ENCODE assay signal across 28 mouse cellular contexts in the genomic region with DNA sequence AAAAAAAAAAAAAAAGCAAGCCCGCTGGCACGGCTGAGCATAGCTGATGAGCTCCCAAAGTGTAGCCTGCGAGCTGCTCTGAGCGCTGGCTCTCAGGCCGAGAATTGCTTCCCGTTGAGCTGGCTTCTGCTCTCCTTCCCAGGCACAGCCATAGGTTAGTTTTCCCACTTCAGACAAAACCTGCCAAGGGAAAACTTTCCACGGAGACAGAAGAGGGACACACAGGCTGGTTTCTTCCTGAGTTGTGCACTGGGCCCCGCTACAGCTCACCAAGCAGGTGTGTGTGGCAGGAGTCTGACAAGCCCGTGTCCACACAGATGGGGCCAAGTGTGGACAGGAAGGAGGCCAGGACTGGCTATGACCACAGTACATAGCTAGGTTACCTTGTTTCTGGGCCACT. TPM values are rescaled to one million over a fixed set of nuclear protein-coding genes. Genes with fewer than 3 reads are reported as not detected.
DNase-seq lines count a peak whose midpoint lies in the region; ATAC-seq lines count a peak whose summit lies in the region.
"Had no signal": no experiment of that assay in that cellular context is flagged by ENCODE, and none has a peak within 500 bp of the region (broad histone marks: within the 10 kb centered on the region; RNA-seq: fewer than 3 reads in every experiment).

No protein-coding gene starts in this region.

- WGBS in hindbrain, embryonic 11.5 days, result 80% methylated on average over 9 of the region's 9 CpGs
- 68% methylated on average over 9 of the region's 9 CpGs for WGBS in hindbrain, embryonic 13.5 days
- WGBS in midbrain, embryonic 13.5 days, result 79% methylated on average over 9 of the region's 9 CpGs
- 65% methylated on average over 9 of the region's 9 CpGs for WGBS in midbrain, embryonic 15.5 days

- H3K27ac ChIP-seq in hindbrain, embryonic 11.5 days (ENCODE audit: low read depth, low read length), result peak overlapping the region; percentile 17; the same call in 1 of the 2 replicates
- no peak overlapping the region for H3K27ac ChIP-seq in hindbrain, embryonic 13.5 days
- peak overlapping the region; percentile 56 for H3K27ac ChIP-seq in midbrain, embryonic 13.5 days
- H3K27ac ChIP-seq in midbrain, embryonic 15.5 days, result no peak overlapping the region
- H3K27ac ChIP-seq: embryonic facial prominence, embryonic 12.5 days; forebrain, embryonic 10.5 days; forebrain, embryonic 15.5 days; lung, embryonic 15.5 days had no signal

- H3K36me3 ChIP-seq in hindbrain, embryonic 11.5 days (ENCODE audit: control insufficient read depth, insufficient read depth, low read length), result peaks cover 9% of the 10 kb centered on the region; the same call in 1 of the 2 replicates
- peaks cover 49% of the 10 kb centered on the region for H3K36me3 ChIP-seq in hindbrain, embryonic 13.5 days
- H3K36me3 ChIP-seq in midbrain, embryonic 13.5 days, result peaks cover 40% of the 10 kb centered on the region
- H3K36me3 ChIP-seq in midbrain, embryonic 15.5 days (replicated peaks), result peaks cover 19% of the 10 kb centered on the region; the same call in 1 of the 2 replicates

- no peak for ATAC-seq in hindbrain, embryonic 11.5 days (ENCODE audit: low FRiP score)
- no peak for ATAC-seq in hindbrain, embryonic 13.5 days (ENCODE audit: low FRiP score)
- ATAC-seq in midbrain, embryonic 13.5 days, result no peak
- ATAC-seq in midbrain, embryonic 15.5 days (replicated peaks), result no peak
- ATAC-seq: intestine, postnatal 0 days; Patski had no signal

- peak; percentile 53 to 56 for DNase-seq in cerebellum, postnatal 10 days
- no peak for DNase-seq in cerebellum, adult 9-10 months
- no peak for DNase-seq in hindbrain, embryonic 11.5 days (ENCODE audit: low spot score)
- DNase-seq in gastrocnemius, postnatal 25 days, result no peak
- DNase-seq: adrenal gland, postnatal 10 days; cerebellum, adult 18-20 months; gastrocnemius, postnatal 36 days; heart, adult 18-20 months; heart, postnatal 36 days; kidney, adult 9 months; kidney, postnatal 14 days; layer of hippocampus, adult 9-11 months; thymus, adult 2 months; thymus, postnatal 36 days had no signal

- peaks cover 2% of the 10 kb centered on the region; the same call in 1 of the 2 replicates for H3K4me1 ChIP-seq in hindbrain, embryonic 11.5 days (replicated peaks; ENCODE audit: control insufficient read depth, insufficient read depth, low read length)
- H3K4me1 ChIP-seq in hindbrain, embryonic 13.5 days (replicated peaks), result peaks cover 27% of the 10 kb centered on the region
- peaks cover 47% of the 10 kb centered on the region for H3K4me1 ChIP-seq in midbrain, embryonic 13.5 days (replicated peaks)
- peaks cover 16% of the 10 kb centered on the region for H3K4me1 ChIP-seq in midbrain, embryonic 15.5 days
- H3K4me1 ChIP-seq: embryonic facial prominence, embryonic 12.5 days; forebrain, embryonic 15.5 days; lung, embryonic 15.5 days had no signal

- H3K9me3 ChIP-seq in hindbrain, embryonic 11.5 days (ENCODE audit: control insufficient read depth, low read length), result no peaks in the 10 kb centered on the region
- H3K9me3 ChIP-seq in hindbrain, embryonic 13.5 days, result no peaks in the 10 kb centered on the region
- H3K9me3 ChIP-seq in midbrain, embryonic 13.5 days, result no peaks in the 10 kb centered on the region
- H3K9me3 ChIP-seq in midbrain, embryonic 15.5 days, result no peaks in the 10 kb centered on the region
- H3K9me3 ChIP-seq: embryonic facial prominence, embryonic 12.5 days; forebrain, embryonic 10.5 days; forebrain, embryonic 15.5 days; limb, embryonic 12.5 days; lung, embryonic 15.5 days had no signal

- H3K27me3 ChIP-seq in hindbrain, embryonic 11.5 days (ENCODE audit: control insufficient read depth, insufficient read depth, low read length), result no peaks in the 10 kb centered on the region
- H3K27me3 ChIP-seq in hindbrain, embryonic 13.5 days, result no peaks in the 10 kb centered on the region
- no peaks in the 10 kb centered on the region for H3K27me3 ChIP-seq in midbrain, embryonic 13.5 days
- no peaks in the 10 kb centered on the region for H3K27me3 ChIP-seq in midbrain, embryonic 15.5 days (replicated peaks)
- H3K27me3 ChIP-seq: embryonic facial prominence, embryonic 12.5 days; forebrain, embryonic 15.5 days; lung, embryonic 15.5 days; Patski had no signal

- no peak overlapping the region for H3K4me2 ChIP-seq in hindbrain, embryonic 11.5 days (replicated peaks; ENCODE audit: low read depth, low read length)
- no peak overlapping the region for H3K4me2 ChIP-seq in hindbrain, embryonic 13.5 days
- no peak overlapping the region for H3K4me2 ChIP-seq in midbrain, embryonic 13.5 days (replicated peaks)
- H3K4me2 ChIP-seq in midbrain, embryonic 15.5 days, result no peak overlapping the region
- H3K4me2 ChIP-seq: embryonic facial prominence, embryonic 12.5 days; forebrain, embryonic 15.5 days; heart, embryonic 11.5 days; limb, embryonic 12.5 days; lung, embryonic 15.5 days had no signal

- H3K4me3 ChIP-seq in hindbrain, embryonic 11.5 days (ENCODE audit: low read depth, low read length), result no peak overlapping the region
- H3K4me3 ChIP-seq in hindbrain, embryonic 13.5 days, result no peak overlapping the region
- H3K4me3 ChIP-seq in midbrain, embryonic 13.5 days (replicated peaks), result no peak overlapping the region
- H3K4me3 ChIP-seq in midbrain, embryonic 15.5 days, result no peak overlapping the region
- H3K4me3 ChIP-seq: embryonic facial prominence, embryonic 12.5 days; forebrain, embryonic 10.5 days; forebrain, embryonic 15.5 days; limb, embryonic 12.5 days; lung, embryonic 15.5 days had no signal

- H3K9ac ChIP-seq in hindbrain, embryonic 11.5 days (ENCODE audit: low read depth, low read length), result no peak overlapping the region
- no peak overlapping the region for H3K9ac ChIP-seq in hindbrain, embryonic 13.5 days
- H3K9ac ChIP-seq in midbrain, embryonic 13.5 days (replicated peaks), result no peak overlapping the region
- H3K9ac ChIP-seq in midbrain, embryonic 15.5 days, result no peak overlapping the region
- H3K9ac ChIP-seq: embryonic facial prominence, embryonic 12.5 days; forebrain, embryonic 15.5 days; lung, embryonic 15.5 days had no signal

RNA-seq across cellular contexts. Expression of gene Lemd2, which starts 15.4 kb away (rescaled TPM):
- 12.4 and 16.5 TPM in 2 replicates for polyA plus RNA-seq in hindbrain, embryonic 11.5 days (2014; fragmentation: Nextera tagmentation; extraction: Ambion mirVana)
- polyA plus RNA-seq in hindbrain, embryonic 13.5 days (2015; fragmentation: Nextera tagmentation; extraction: Ambion mirVana), result 19.0 and 19.9 TPM in 2 replicates
- 16.5 and 24.0 TPM in 2 replicates for polyA plus RNA-seq in midbrain, embryonic 13.5 days (2015; fragmentation: Nextera tagmentation; extraction: Ambion mirVana)
- 26.1 and 26.7 TPM in 2 replicates for polyA plus RNA-seq in midbrain, embryonic 15.5 days (2015; fragmentation: Nextera tagmentation; extraction: Ambion mirVana)
- 10 to 100 TPM; 18.0 to 21.8 TPM for total RNA-seq in gastrocnemius, postnatal 25 days (2021)

RNA-seq across cellular contexts. Expression of gene Ip6k3, which starts 21.3 kb away (rescaled TPM):
- polyA plus RNA-seq in hindbrain, embryonic 11.5 days (2014; fragmentation: Nextera tagmentation; extraction: Ambion mirVana), result 0.23 and 0.49 TPM in 2 replicates
- 0.45 and 0.58 TPM in 2 replicates for polyA plus RNA-seq in hindbrain, embryonic 13.5 days (2015; fragmentation: Nextera tagmentation; extraction: Ambion mirVana)
- polyA plus RNA-seq in midbrain, embryonic 13.5 days (2015; fragmentation: Nextera tagmentation; extraction: Ambion mirVana), result 0.22 and 0.46 TPM in 2 replicates
- polyA plus RNA-seq in midbrain, embryonic 15.5 days (2015; fragmentation: Nextera tagmentation; extraction: Ambion mirVana), result 0.21 and 0.40 TPM in 2 replicates
- total RNA-seq in gastrocnemius, postnatal 25 days (2021), result 10 to 100 TPM; 73.4 to 94.9 TPM
- total RNA-seq: liver, adult 2 months; megakaryocyte progenitor cell, adult 5-6 weeks; MEL had no signal
- polyA plus RNA-seq: intestine, postnatal 0 days; liver, adult 2 months had no signal

RNA-seq across cellular contexts. Expression of gene Uqcc2, which starts 55.2 kb away (rescaled TPM):
- 326 and 345 TPM in 2 replicates for polyA plus RNA-seq in hindbrain, embryonic 11.5 days (2014; fragmentation: Nextera tagmentation; extraction: Ambion mirVana)
- 335 and 349 TPM in 2 replicates for polyA plus RNA-seq in hindbrain, embryonic 13.5 days (2015; fragmentation: Nextera tagmentation; extraction: Ambion mirVana)
- 356 and 378 TPM in 2 replicates for polyA plus RNA-seq in midbrain, embryonic 13.5 days (2015; fragmentation: Nextera tagmentation; extraction: Ambion mirVana)
- polyA plus RNA-seq in midbrain, embryonic 15.5 days (2015; fragmentation: Nextera tagmentation; extraction: Ambion mirVana), result 365 and 372 TPM in 2 replicates
- total RNA-seq in gastrocnemius, postnatal 25 days (2021), result 100 to 1,000 TPM; 356 to 366 TPM

Comparison
In these comparisons a context has a peak if more than half of its experiments do, and no peak if none do; other contexts are left out.
1. DNase-seq: peak in cerebellum, postnatal 10 days (2 of 2); none in cerebellum, adult 9-10 months (single experiment), hindbrain, embryonic 11.5 days (single experiment) and gastrocnemius, postnatal 25 days (single experiment).
2. H3K27ac ChIP-seq: peak in hindbrain, embryonic 11.5 days (single experiment) and midbrain, embryonic 13.5 days (single experiment); none in hindbrain, embryonic 13.5 days (single experiment) and midbrain, embryonic 15.5 days (single experiment).